Mouse (Mus musculus): ENCODE data around the gene 4933430I17Rik. TPM values are rescaled to one million over a fixed set of nuclear protein-coding genes. Genes with fewer than 3 reads are reported as not detected.

The 4933430I17Rik gene
- polyA plus RNA-seq, 1 experiment from 2014 or later, result 1.1 TPM

GRCm38 (mm10) chr4:62551966-62552365, 26.8 kb downstream of the 4933430I17Rik start:
- no peaks in the 10 kb centered on the region for H3K36me3 ChIP-seq (ENCODE audit: control insufficient read depth, insufficient read depth, low read length)
- ATAC-seq (ENCODE audit: low FRiP score), result no peak
- no peaks in the 10 kb centered on the region for H3K27me3 ChIP-seq (ENCODE audit: control insufficient read depth, insufficient read depth, low read length)
- no peaks in the 10 kb centered on the region for H3K4me1 ChIP-seq (ENCODE audit: control insufficient read depth, insufficient read depth, low read length)
- no peak overlapping the region for H3K4me3 ChIP-seq (ENCODE audit: low read depth, low read length)
- H3K9me3 ChIP-seq (ENCODE audit: control insufficient read depth, low read length), result no peaks in the 10 kb centered on the region
- no peak overlapping the region for H3K4me2 ChIP-seq
- no peak overlapping the region for H3K27ac ChIP-seq (ENCODE audit: low read depth, low read length)
- WGBS, result 91% methylated on average over 7 of the region's 7 CpGs
- H3K9ac ChIP-seq (ENCODE audit: low read length), result no peak overlapping the region
- DNase-seq (ENCODE audit: low spot score, missing footprints), result no peak

GRCm38 (mm10) chr4:62557436-62557835, 32.3 kb downstream of the 4933430I17Rik start:
- Histone ChIP-seq H3K36me3 (ENCODE audit: control insufficient read depth, insufficient read depth, low read length) (no peaks in the 10 kb centered on the region), H3K27me3 (ENCODE audit: control insufficient read depth, insufficient read depth, low read length) (no peaks in the 10 kb centered on the region), H3K4me1 (ENCODE audit: control insufficient read depth, insufficient read depth, low read length) (no peaks in the 10 kb centered on the region), H3K9ac (ENCODE audit: low read length) (no peak overlapping the region), H3K9me3 (ENCODE audit: control insufficient read depth, low read length) (no peaks in the 10 kb centered on the region), H3K27ac (ENCODE audit: low read depth, low read length) (no peak overlapping the region), H3K4me3 (ENCODE audit: low read depth, low read length) (no peak overlapping the region), H3K4me2 (no peak overlapping the region)
- 81% methylated on average over 3 of the region's 3 CpGs for WGBS
- DNase-seq (ENCODE audit: low spot score, missing footprints) (no peak), ATAC-seq (ENCODE audit: low FRiP score) (no peak)

GRCm38 (mm10) chr4:62559797-62560329, 34.7 kb downstream of the 4933430I17Rik start, which contains the start of gene Rgs3:
Rgs3 (plus strand) TSS chr4:62559847.
- DNase-seq (ENCODE audit: low spot score, missing footprints) (no peak), ATAC-seq (ENCODE audit: low FRiP score) (no peak)
- Histone ChIP-seq H3K36me3 (ENCODE audit: control insufficient read depth, insufficient read depth, low read length) (no peaks in the 10 kb centered on the region), H3K4me3 (ENCODE audit: low read depth, low read length) (no peak within 1 kb of the TSS), H3K9ac (ENCODE audit: low read length) (no peak within 1 kb of the TSS), H3K4me1 (ENCODE audit: control insufficient read depth, insufficient read depth, low read length) (no peaks in the 10 kb centered on the region), H3K27ac (ENCODE audit: low read depth, low read length) (no peak within 1 kb of the TSS), H3K4me2 (no peak within 1 kb of the TSS), H3K27me3 (ENCODE audit: control insufficient read depth, insufficient read depth, low read length) (no peaks in the 10 kb centered on the region), H3K9me3 (ENCODE audit: control insufficient read depth, low read length) (no peaks in the 10 kb centered on the region)
- WGBS, result 66% methylated on average over 6 of the region's 6 CpGs

DNA sequence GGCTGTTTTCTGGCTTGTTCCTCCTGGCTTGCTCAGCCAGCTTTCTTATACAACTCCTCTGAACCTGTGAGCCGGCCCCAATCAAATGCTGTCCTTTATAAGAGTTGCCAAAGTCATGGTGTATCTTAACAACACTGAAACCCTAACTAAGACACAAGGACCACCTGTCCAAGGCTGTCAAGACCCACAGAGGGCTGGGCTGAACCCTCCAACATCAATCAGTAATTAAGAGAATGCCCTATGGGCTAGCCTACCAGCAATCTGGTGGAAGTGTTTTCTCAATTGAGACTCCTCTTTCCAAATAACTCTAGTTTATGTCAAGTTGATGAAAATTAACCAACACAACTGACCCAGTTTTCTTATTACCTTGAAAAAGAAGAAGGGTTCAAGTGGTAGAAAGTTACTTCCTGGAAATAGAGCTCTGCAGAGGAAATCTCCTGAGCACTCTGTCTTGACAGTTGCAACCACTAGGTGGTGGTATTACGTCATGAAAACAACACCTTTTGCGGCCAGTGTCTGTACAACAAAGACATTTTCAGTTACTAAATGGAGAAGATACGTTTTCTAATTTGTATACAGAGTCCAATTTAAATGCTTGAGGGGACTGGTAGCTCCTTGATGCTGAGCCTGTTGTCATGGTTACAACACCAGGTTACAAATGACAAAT, 35.9 kb downstream of the 4933430I17Rik start:
- Histone ChIP-seq H3K36me3 (ENCODE audit: control insufficient read depth, insufficient read depth, low read length) (no peaks in the 10 kb centered on the region), H3K27me3 (ENCODE audit: control insufficient read depth, insufficient read depth, low read length) (no peaks in the 10 kb centered on the region), H3K9ac (ENCODE audit: low read length) (0 out of 2 replicates have a peak overlapping the region, but pooled peaks have one; percentile 20), H3K4me3 (ENCODE audit: low read depth, low read length) (no peak overlapping the region), H3K4me2 (no peak overlapping the region), H3K4me1 (ENCODE audit: control insufficient read depth, insufficient read depth, low read length) (no peaks in the 10 kb centered on the region), H3K27ac (ENCODE audit: low read depth, low read length) (no peak overlapping the region), H3K9me3 (ENCODE audit: control insufficient read depth, low read length) (no peaks in the 10 kb centered on the region)
- peak; percentile 96 for DNase-seq (ENCODE audit: low spot score, missing footprints)
- peak; percentile 83 for ATAC-seq (ENCODE audit: low FRiP score)
- WGBS, result 25% methylated on average over 4 of the region's 4 CpGs

DNA sequence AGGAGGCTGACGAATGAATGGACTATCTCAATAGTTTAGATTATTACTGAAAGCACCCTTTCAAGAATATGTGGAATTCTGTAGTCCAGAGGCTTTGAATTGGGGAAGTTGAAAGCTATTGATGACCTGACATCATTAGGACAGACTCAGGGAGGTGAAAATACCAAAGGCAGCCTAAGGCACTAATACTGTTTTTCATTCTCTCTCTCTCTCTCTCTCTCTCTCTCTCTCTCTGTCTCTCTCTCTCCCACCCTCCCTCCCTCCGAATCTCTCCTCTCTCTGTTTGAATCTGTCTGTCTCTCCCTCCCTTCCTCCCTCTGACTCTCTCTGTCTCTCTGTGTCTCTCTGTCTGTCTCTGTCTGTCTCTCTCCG, 36.4 kb downstream of the 4933430I17Rik start:
- DNase-seq (ENCODE audit: low spot score, missing footprints), result no peak
- 57% methylated on average over 3 of the region's 3 CpGs for WGBS
- Histone ChIP-seq H3K27ac (ENCODE audit: low read depth, low read length) (no peak overlapping the region), H3K4me1 (ENCODE audit: control insufficient read depth, insufficient read depth, low read length) (no peaks in the 10 kb centered on the region), H3K9me3 (ENCODE audit: control insufficient read depth, low read length) (no peaks in the 10 kb centered on the region), H3K9ac (ENCODE audit: low read length) (0 out of 2 replicates have a peak overlapping the region, but pooled peaks have one; percentile 20), H3K36me3 (ENCODE audit: control insufficient read depth, insufficient read depth, low read length) (no peaks in the 10 kb centered on the region), H3K27me3 (ENCODE audit: control insufficient read depth, insufficient read depth, low read length) (no peaks in the 10 kb centered on the region), H3K4me3 (ENCODE audit: low read depth, low read length) (no peak overlapping the region), H3K4me2 (no peak overlapping the region)
- peak; percentile 22 for ATAC-seq (ENCODE audit: low FRiP score)

- WGBS, result 88% methylated on average over 4 of the region's 4 CpGs
- Histone ChIP-seq H3K4me2 (no peak overlapping the region), H3K9me3 (ENCODE audit: control insufficient read depth, low read length) (no peaks in the 10 kb centered on the region), H3K36me3 (ENCODE audit: control insufficient read depth, insufficient read depth, low read length) (no peaks in the 10 kb centered on the region), H3K27me3 (ENCODE audit: control insufficient read depth, insufficient read depth, low read length) (no peaks in the 10 kb centered on the region), H3K4me3 (ENCODE audit: low read depth, low read length) (no peak overlapping the region), H3K27ac (ENCODE audit: low read depth, low read length) (no peak overlapping the region), H3K9ac (ENCODE audit: low read length) (0 out of 2 replicates have a peak overlapping the region, but pooled peaks have one; percentile 16), H3K4me1 (ENCODE audit: control insufficient read depth, insufficient read depth, low read length) (no peaks in the 10 kb centered on the region)
- DNase-seq (ENCODE audit: low spot score, missing footprints), result no peak
- no peak for ATAC-seq (ENCODE audit: low FRiP score)
These were observed 36.8 kb downstream of the 4933430I17Rik start for GRCm38 (mm10) chr4:62562006-62562405.

GRCm38 (mm10) chr4:62566530-62566929, 41.4 kb downstream of the 4933430I17Rik start:
- WGBS, result 80% methylated on average over 4 of the region's 4 CpGs
- DNase-seq (ENCODE audit: low spot score, missing footprints), result no peak
- ATAC-seq (ENCODE audit: low FRiP score), result no peak

GRCm38 (mm10) chr4:62567696-62568095, 42.5 kb downstream of the 4933430I17Rik start:
- Histone ChIP-seq H3K4me1 (ENCODE audit: control insufficient read depth, insufficient read depth, low read length) (no peaks in the 10 kb centered on the region), H3K36me3 (ENCODE audit: control insufficient read depth, insufficient read depth, low read length) (no peaks in the 10 kb centered on the region), H3K27me3 (ENCODE audit: control insufficient read depth, insufficient read depth, low read length) (no peaks in the 10 kb centered on the region), H3K4me2 (no peak overlapping the region), H3K4me3 (ENCODE audit: low read depth, low read length) (no peak overlapping the region), H3K9me3 (ENCODE audit: control insufficient read depth, low read length) (no peaks in the 10 kb centered on the region), H3K9ac (ENCODE audit: low read length) (no peak overlapping the region), H3K27ac (ENCODE audit: low read depth, low read length) (no peak overlapping the region)
- no peak for ATAC-seq (ENCODE audit: low FRiP score)
- DNase-seq (ENCODE audit: low spot score, missing footprints), result no peak
- WGBS, result 94% methylated on average over 6 of the region's 6 CpGs

More at GRCm38 (mm10) chr4:62566530-62566929, 41.4 kb downstream of the 4933430I17Rik start:
- Histone ChIP-seq H3K4me1 (ENCODE audit: control insufficient read depth, insufficient read depth, low read length) (no peaks in the 10 kb centered on the region), H3K27me3 (ENCODE audit: control insufficient read depth, insufficient read depth, low read length) (no peaks in the 10 kb centered on the region), H3K4me3 (ENCODE audit: low read depth, low read length) (no peak overlapping the region), H3K36me3 (ENCODE audit: control insufficient read depth, insufficient read depth, low read length) (no peaks in the 10 kb centered on the region), H3K4me2 (no peak overlapping the region), H3K9ac (ENCODE audit: low read length) (no peak overlapping the region), H3K9me3 (ENCODE audit: control insufficient read depth, low read length) (no peaks in the 10 kb centered on the region), H3K27ac (ENCODE audit: low read depth, low read length) (no peak overlapping the region)

- no peak for DNase-seq (ENCODE audit: low spot score, missing footprints)
- no peak overlapping the region for H3K4me2 ChIP-seq
- H3K4me3 ChIP-seq (ENCODE audit: low read depth, low read length), result no peak overlapping the region
These were observed 43.2 kb downstream of the 4933430I17Rik start for GRCm38 (mm10) chr4:62568359-62568758.

More at GRCm38 (mm10) chr4:62568359-62568758, 43.2 kb downstream of the 4933430I17Rik start:
- H3K4me1 ChIP-seq (ENCODE audit: control insufficient read depth, insufficient read depth, low read length), result no peaks in the 10 kb centered on the region
- no peak overlapping the region for H3K27ac ChIP-seq (ENCODE audit: low read depth, low read length)
- 91% methylated on average over 1 of the region's 1 CpGs for WGBS
- H3K9ac ChIP-seq (ENCODE audit: low read length), result no peak overlapping the region
- no peaks in the 10 kb centered on the region for H3K9me3 ChIP-seq (ENCODE audit: control insufficient read depth, low read length)
- no peaks in the 10 kb centered on the region for H3K27me3 ChIP-seq (ENCODE audit: control insufficient read depth, insufficient read depth, low read length)
- no peaks in the 10 kb centered on the region for H3K36me3 ChIP-seq (ENCODE audit: control insufficient read depth, insufficient read depth, low read length)
- no peak for ATAC-seq (ENCODE audit: low FRiP score)

All from midbrain, embryonic 11.5 days (tissue).